Mouse (Mus musculus) liver, embryonic 11.5 days (tissue): Measurements from ENCODE around the gene Rai14. TPM values are rescaled to one million over a fixed set of nuclear protein-coding genes. Genes with fewer than 3 reads are reported as not detected.

Experiments
- ATAC-seq: fragments of 200-750 bp; cut with Nextera tagmentation; replicated peaks from 2 replicates; pipeline ENCODE4 v1.8.0; 2017; ENCODE audit warnings: moderate number of reproducible peaks, mild to moderate bottlenecking, moderate TSS enrichment, moderate library complexity; ENCODE audit not compliant: low FRiP score
- DNase-seq: peaks from one replicate; pipeline ENCODE4 v3.0.0-alpha.2; 2017; ENCODE audit warnings: low spot score
- H3K27ac ChIP-seq: fragments of 300-500 bp; sonication (generic); 2 replicates; pipeline ENCODE4 v1.5.1; 2014; ENCODE audit warnings: mild to moderate bottlenecking, low read depth, low read length, control low read depth
- H3K27me3 ChIP-seq: fragments of 300-500 bp; sonication (generic); replicated peaks from 2 replicates; pipeline ENCODE4 v1.6.1; 2014; ENCODE audit warnings: low read length, mixed read lengths; ENCODE audit not compliant: control insufficient read depth, insufficient read depth
- H3K36me3 ChIP-seq: fragments of 300-500 bp; sonication (generic); 2 replicates; pipeline ENCODE4 v1.6.1; 2014; ENCODE audit warnings: mild to moderate bottlenecking, low read length, moderate library complexity, mixed read lengths; ENCODE audit not compliant: control insufficient read depth, insufficient read depth
- H3K4me1 ChIP-seq: fragments of 300-500 bp; sonication (generic); replicated peaks from 2 replicates; pipeline ENCODE4 v1.6.1; 2014; ENCODE audit warnings: low read length, mixed read lengths; ENCODE audit not compliant: control insufficient read depth, insufficient read depth
- H3K4me2 ChIP-seq: fragments of 300-500 bp; sonication (generic); 2 replicates; pipeline ENCODE4 v1.6.1; 2014; ENCODE audit warnings: mild to moderate bottlenecking, control low read depth, moderate library complexity
- H3K4me3 ChIP-seq: fragments of 300-500 bp; sonication (generic); 2 replicates; pipeline ENCODE4 v1.5.1; 2014; ENCODE audit warnings: low read depth, low read length, control low read depth
- H3K9ac ChIP-seq: fragments of 300-500 bp; sonication (generic); 2 replicates; pipeline ENCODE4 v1.6.1; 2014; ENCODE audit warnings: low read depth, low read length, control low read depth
- H3K9me3 ChIP-seq: fragments of 300-500 bp; sonication (generic); 2 replicates; pipeline ENCODE4 v1.6.1; 2016; ENCODE audit warnings: low read length, inconsistent platforms, mixed read lengths; ENCODE audit not compliant: control insufficient read depth
- WGBS: fragments of 180-500 bp; shearing (Covaris S2); extraction: QIAGEN DNeasy Blood & Tissue Kit; methylation state at CpG from one replicate; pipeline ENCODE4 v1.1.7; 2014; 5-methylcytosine and 5-hydroxymethylcytosine counted together
- polyA plus RNA-seq: library from polyadenylated mRNA; unstranded; fragments of >200 nt; fragmentation: Nextera tagmentation; extraction: Ambion mirVana; gene quantifications from 2 replicates; pipeline ENCODE4 v1.2.1, GENCODE M21; 2014

The Rai14 gene
- polyA plus RNA-seq, 1 experiment from 2014 or later = 19.6 TPM

- no peaks in the 10 kb centered on the region for H3K36me3 ChIP-seq
- 0 out of 2 replicates have a peak, but pooled peaks cover 2% of the 10 kb centered on the region for H3K4me1 ChIP-seq
- no peak overlapping the region for H3K9ac ChIP-seq
- H3K9me3 ChIP-seq = no peaks in the 10 kb centered on the region
- WGBS = 64% methylated on average over 5 of the region's 5 CpGs
- no peak for ATAC-seq
- no peaks in the 10 kb centered on the region for H3K27me3 ChIP-seq
- H3K4me3 ChIP-seq = no peak overlapping the region
- H3K27ac ChIP-seq = no peak overlapping the region
- no peak overlapping the region for H3K4me2 ChIP-seq
- no peak for DNase-seq
Measured at GRCm38 (mm10) chr15:10672880-10673279, 41.5 kb downstream of the Rai14 start.

- H3K27me3 ChIP-seq = no peaks in the 10 kb centered on the region
- DNase-seq = no peak
Measured at GRCm38 (mm10) chr15:10671868-10672267, 42.6 kb downstream of the Rai14 start.

GRCm38 (mm10) chr15:10670107-10670506, 44.3 kb downstream of the Rai14 start:
- no peak for DNase-seq
- Histone ChIP-seq H3K27me3 (no peaks in the 10 kb centered on the region), H3K4me3 (no peak overlapping the region), H3K9ac (no peak overlapping the region), H3K27ac (no peak overlapping the region), H3K4me1 (0 out of 2 replicates have a peak, but pooled peaks cover 2% of the 10 kb centered on the region), H3K9me3 (no peaks in the 10 kb centered on the region), H3K36me3 (no peaks in the 10 kb centered on the region), H3K4me2 (no peak overlapping the region)
- WGBS = 67% methylated on average over 7 of the region's 7 CpGs
- ATAC-seq = no peak

More at GRCm38 (mm10) chr15:10671868-10672267, 42.6 kb downstream of the Rai14 start:
- ATAC-seq = no peak
- no peak overlapping the region for H3K4me3 ChIP-seq
- no peak overlapping the region for H3K4me2 ChIP-seq
- H3K36me3 ChIP-seq = no peaks in the 10 kb centered on the region
- H3K9ac ChIP-seq = no peak overlapping the region
- WGBS = 64% methylated on average over 4 of the region's 4 CpGs
- no peaks in the 10 kb centered on the region for H3K9me3 ChIP-seq
- no peak overlapping the region for H3K27ac ChIP-seq
- 0 out of 2 replicates have a peak, but pooled peaks cover 2% of the 10 kb centered on the region for H3K4me1 ChIP-seq

- 64% methylated on average over 10 of the region's 10 CpGs for WGBS
- Histone ChIP-seq H3K9me3 (no peaks in the 10 kb centered on the region), H3K36me3 (no peaks in the 10 kb centered on the region), H3K4me2 (no peak overlapping the region), H3K9ac (no peak overlapping the region), H3K4me1 (peaks cover 7% of the 10 kb centered on the region), H3K27ac (no peak overlapping the region), H3K4me3 (no peak overlapping the region), H3K27me3 (no peaks in the 10 kb centered on the region)
- DNase-seq = no peak
- no peak for ATAC-seq
Measured at GRCm38 (mm10) chr15:10668120-10668900, 46.1 kb downstream of the Rai14 start.

- Histone ChIP-seq H3K27ac (no peak overlapping the region), H3K9ac (no peak overlapping the region), H3K36me3 (no peaks in the 10 kb centered on the region), H3K27me3 (no peaks in the 10 kb centered on the region), H3K9me3 (no peaks in the 10 kb centered on the region), H3K4me1 (peaks cover 7% of the 10 kb centered on the region), H3K4me2 (no peak overlapping the region), H3K4me3 (no peak overlapping the region)
- DNase-seq = no peak
- ATAC-seq = no peak
- WGBS = 72% methylated on average over 8 of the region's 8 CpGs
Measured at GRCm38 (mm10) chr15:10665816-10666215, 48.6 kb downstream of the Rai14 start.

GRCm38 (mm10) chr15:10664529-10664898, 49.9 kb downstream of the Rai14 start:
- DNase-seq = no peak
- Histone ChIP-seq H3K4me3 (no peak overlapping the region), H3K4me1 (peaks cover 7% of the 10 kb centered on the region), H3K27ac (no peak overlapping the region), H3K4me2 (no peak overlapping the region), H3K27me3 (no peaks in the 10 kb centered on the region), H3K9me3 (no peaks in the 10 kb centered on the region), H3K36me3 (no peaks in the 10 kb centered on the region), H3K9ac (no peak overlapping the region)
- WGBS = 83% methylated on average over 5 of the region's 5 CpGs
- ATAC-seq = no peak

- no peak overlapping the region for H3K4me2 ChIP-seq
- ATAC-seq = no peak
- no peak overlapping the region for H3K4me3 ChIP-seq
- no peaks in the 10 kb centered on the region for H3K27me3 ChIP-seq
- no peak overlapping the region for H3K27ac ChIP-seq
- no peak overlapping the region for H3K9ac ChIP-seq
- no peak for DNase-seq
- WGBS = 60% methylated on average over 5 of the region's 5 CpGs
- H3K9me3 ChIP-seq = no peaks in the 10 kb centered on the region
- peaks cover 7% of the 10 kb centered on the region for H3K4me1 ChIP-seq
- H3K36me3 ChIP-seq = no peaks in the 10 kb centered on the region
Measured at GRCm38 (mm10) chr15:10663793-10664528, 50.5 kb downstream of the Rai14 start.

GRCm38 (mm10) chr15:10661961-10662606, 52.3 kb downstream of the Rai14 start:
- ATAC-seq = no peak
- DNase-seq = no peak
- Histone ChIP-seq H3K4me3 (no peak overlapping the region), H3K9ac (no peak overlapping the region), H3K36me3 (no peaks in the 10 kb centered on the region), H3K9me3 (no peaks in the 10 kb centered on the region), H3K4me2 (no peak overlapping the region), H3K4me1 (peaks cover 5% of the 10 kb centered on the region), H3K27me3 (no peaks in the 10 kb centered on the region), H3K27ac (no peak overlapping the region)
- 38% methylated on average over 3 of the region's 3 CpGs for WGBS
